8 mouse cellular contexts compared by ENCODE assay signal in genomic region chr17:26781610-26782043, GRCm38 (mm10). TPM values are rescaled to one million over a fixed set of nuclear protein-coding genes. Genes with fewer than 3 reads are reported as not detected.
DNase-seq lines count a peak whose midpoint lies in the region; ATAC-seq and TF ChIP-seq lines count a peak whose summit lies in the region.

No protein-coding gene starts in this region.

- no peak overlapping the region for H3K27ac ChIP-seq in neural tube, embryonic 11.5 days (ENCODE audit: low read depth, low read length)
- H3K27ac ChIP-seq in forebrain, postnatal 0 days (ENCODE audit: low read depth, low read length) = peak overlapping the region; percentile 67; the same call in 1 of the 2 replicates
- peak overlapping the region; percentile 45; the same call in 1 of the 2 replicates for H3K27ac ChIP-seq in limb, embryonic 11.5 days (replicated peaks; ENCODE audit: low read depth, low read length)
- peak overlapping the region; percentile 84 for H3K27ac ChIP-seq in neural tube, embryonic 15.5 days (replicated peaks)

- H3K36me3 ChIP-seq in neural tube, embryonic 11.5 days (ENCODE audit: control insufficient read depth, insufficient read depth, low read length) = 0 out of 2 replicates have a peak, but pooled peaks cover 2% of the 10 kb centered on the region
- peaks cover 27% of the 10 kb centered on the region for H3K36me3 ChIP-seq in forebrain, postnatal 0 days (ENCODE audit: insufficient read depth)
- peaks cover 2% of the 10 kb centered on the region; the same call in 1 of the 2 replicates for H3K36me3 ChIP-seq in limb, embryonic 11.5 days (ENCODE audit: control insufficient read depth, insufficient read depth, low read length)
- peaks cover 32% of the 10 kb centered on the region for H3K36me3 ChIP-seq in neural tube, embryonic 15.5 days

- H3K4me1 ChIP-seq in neural tube, embryonic 11.5 days (ENCODE audit: control insufficient read depth, insufficient read depth, low read length) = peaks cover 5% of the 10 kb centered on the region
- peaks cover 6% of the 10 kb centered on the region for H3K4me1 ChIP-seq in forebrain, postnatal 0 days (ENCODE audit: insufficient read depth)
- peaks cover 2% of the 10 kb centered on the region; the same call in 1 of the 2 replicates for H3K4me1 ChIP-seq in limb, embryonic 11.5 days (ENCODE audit: control insufficient read depth, insufficient read depth, low read length)
- peaks cover 13% of the 10 kb centered on the region for H3K4me1 ChIP-seq in neural tube, embryonic 15.5 days

- DNase-seq in neural tube, embryonic 11.5 days (ENCODE audit: low spot score) = no peak
- DNase-seq in neural tube, embryonic 10.5 days (ENCODE audit: extremely low spot score, low spot score) = no peak
- no peak for DNase-seq in forebrain, postnatal 0 days
- DNase-seq in limb, embryonic 11.5 days (ENCODE audit: low spot score) = no peak
- DNase-seq in cerebellum, postnatal 10 days = no peak
- no peak for DNase-seq in layer of hippocampus, postnatal 36 days
- no peak for DNase-seq in MN1 (ENCODE audit: low spot score)

- no peaks in the 10 kb centered on the region for H3K9me3 ChIP-seq in neural tube, embryonic 11.5 days (ENCODE audit: control insufficient read depth, low read length)
- no peaks in the 10 kb centered on the region for H3K9me3 ChIP-seq in forebrain, postnatal 0 days (ENCODE audit: low read length)
- no peaks in the 10 kb centered on the region for H3K9me3 ChIP-seq in limb, embryonic 11.5 days (ENCODE audit: control insufficient read depth, low read length)
- H3K9me3 ChIP-seq in neural tube, embryonic 15.5 days (replicated peaks) = no peaks in the 10 kb centered on the region

- no peak for TF ChIP-seq CTCF in forebrain, postnatal 0 days (IDR thresholded peaks at IDR 0.05; ENCODE audit: low read depth)

- H3K4me2 ChIP-seq in neural tube, embryonic 11.5 days (ENCODE audit: low read depth) = peak overlapping the region; percentile 70
- peak overlapping the region; percentile 81 for H3K4me2 ChIP-seq in forebrain, postnatal 0 days (ENCODE audit: low read depth)
- peak overlapping the region; percentile 67 for H3K4me2 ChIP-seq in limb, embryonic 11.5 days (ENCODE audit: low read depth, severe bottlenecking)
- H3K4me2 ChIP-seq in neural tube, embryonic 15.5 days = peak overlapping the region; percentile 94

- H3K27me3 ChIP-seq in neural tube, embryonic 11.5 days (ENCODE audit: control insufficient read depth, insufficient read depth, low read length) = no peaks in the 10 kb centered on the region
- H3K27me3 ChIP-seq in forebrain, postnatal 0 days (ENCODE audit: insufficient read depth, low read length) = no peaks in the 10 kb centered on the region
- no peaks in the 10 kb centered on the region for H3K27me3 ChIP-seq in limb, embryonic 11.5 days (ENCODE audit: control insufficient read depth, insufficient read depth, low read length)
- H3K27me3 ChIP-seq in neural tube, embryonic 15.5 days (replicated peaks) = no peaks in the 10 kb centered on the region

- peak overlapping the region; percentile 81 for H3K4me3 ChIP-seq in neural tube, embryonic 11.5 days (ENCODE audit: low read depth, low read length)
- peak overlapping the region; percentile 76 for H3K4me3 ChIP-seq in forebrain, postnatal 0 days (ENCODE audit: low read depth, low read length)
- peak overlapping the region; percentile 67 for H3K4me3 ChIP-seq in limb, embryonic 11.5 days (ENCODE audit: low read depth, low read length)
- peak overlapping the region; percentile 78 for H3K4me3 ChIP-seq in neural tube, embryonic 15.5 days (replicated peaks)

- WGBS in neural tube, embryonic 11.5 days = 25% methylated on average over 5 of the region's 5 CpGs
- WGBS in forebrain, postnatal 0 days = 18% methylated on average over 5 of the region's 5 CpGs
- WGBS in limb, embryonic 11.5 days = 10% methylated on average over 5 of the region's 5 CpGs
- WGBS in neural tube, embryonic 15.5 days = 27% methylated on average over 5 of the region's 5 CpGs

- peak overlapping the region; percentile 83 for H3K9ac ChIP-seq in neural tube, embryonic 11.5 days (ENCODE audit: low read length)
- H3K9ac ChIP-seq in forebrain, postnatal 0 days = peak overlapping the region; percentile 84
- peak overlapping the region; percentile 85 for H3K9ac ChIP-seq in limb, embryonic 11.5 days (ENCODE audit: low read length)
- H3K9ac ChIP-seq in neural tube, embryonic 15.5 days (replicated peaks) = peak overlapping the region; percentile 79

- ATAC-seq in neural tube, embryonic 11.5 days (ENCODE audit: insufficient read depth, low FRiP score, low TSS enrichment) = no peak
- ATAC-seq in forebrain, postnatal 0 days = no peak
- no peak for ATAC-seq in limb, embryonic 11.5 days (ENCODE audit: insufficient number of reproducible peaks, low FRiP score, low TSS enrichment, low read depth)
- no peak for ATAC-seq in neural tube, embryonic 15.5 days (ENCODE audit: low FRiP score)

RNA-seq across cellular contexts. Expression of gene Bnip1, which starts 0.8 kb away (rescaled TPM):
- 49.6 and 51.6 TPM in 2 replicates for polyA plus RNA-seq in neural tube, embryonic 11.5 days (2014; fragmentation: Nextera tagmentation; extraction: Ambion mirVana)
- total RNA-seq in forebrain, postnatal 0 days (2014; rRNA removed) = 57.5 and 60.0 TPM in 2 replicates
- 39.4 and 52.0 TPM in 2 replicates for polyA plus RNA-seq in forebrain, postnatal 0 days (2015; fragmentation: Nextera tagmentation; extraction: Ambion mirVana)
- 51.2 and 51.5 TPM in 2 replicates for polyA plus RNA-seq in limb, embryonic 11.5 days (2014; fragmentation: Nextera tagmentation; extraction: Ambion mirVana)
- 54.5 and 57.7 TPM in 2 replicates for polyA plus RNA-seq in neural tube, embryonic 15.5 days (2015; fragmentation: Nextera tagmentation; extraction: Ambion mirVana)
- 10 to 100 TPM; 32.7 to 35.5 TPM for total RNA-seq in layer of hippocampus, postnatal 36 days (2021)
